Mouse (Mus musculus) bone marrow macrophage, adult 2 months (primary cell): ENCODE measurements around the gene Ddah2.

Source experiments
- CTCF ChIP-seq: IDR thresholded peaks from 2 replicates; pipeline ENCODE4 v1.5.1; 2012; ENCODE audit warnings: low read depth, mild to moderate bottlenecking, low read length, moderate library complexity
- POLR2A ChIP-seq: IDR thresholded peaks from 2 replicates; pipeline ENCODE4 v1.6.1; 2012; ENCODE audit warnings: mild to moderate bottlenecking, low read depth, low read length, borderline replicate concordance

DNA sequence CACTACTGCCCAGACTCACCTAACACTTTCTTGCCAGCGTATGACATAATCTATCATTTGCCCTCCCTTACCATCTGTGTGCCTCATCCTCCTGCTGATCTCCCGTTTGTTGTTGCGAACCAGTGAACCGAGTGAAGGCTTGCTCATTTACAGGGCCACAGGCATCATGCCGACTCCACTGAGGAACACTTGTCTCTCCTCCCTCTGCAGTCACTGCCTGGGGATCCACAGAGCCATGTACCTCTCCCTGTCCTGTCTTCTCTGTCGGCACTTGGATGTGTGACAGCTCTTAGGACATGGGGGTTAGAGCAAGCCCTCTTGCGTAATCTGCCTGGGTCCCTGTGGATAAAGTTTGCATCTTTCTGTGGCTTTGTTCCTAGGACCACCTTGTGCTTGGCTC is 49.2 kb upstream of the Ddah2 start:
- TF ChIP-seq CTCF = no peak
- TF ChIP-seq POLR2A = no peak
